Mouse (Mus musculus): ENCODE data around the gene Tmtc2.

GRCm38 (mm10) chr10:105287064-105287463 lies 287.2 kb downstream of the Tmtc2 start:
- TF ChIP-seq GATA1 (IDR thresholded peaks at IDR 0.05; ENCODE audit: borderline replicate concordance, low read length) (no peak), FLI1 (IDR thresholded peaks at IDR 0.05; ENCODE audit: low read length) (no peak)

Data from megakaryocyte, embryonic 14.5 days (primary cell).